Comparison of ENCODE assay signal across 11 mouse cellular contexts in genomic region chr2:61177801-61178200, GRCm38 (mm10).
"Had no signal": no experiment of that assay in that cellular context is flagged by ENCODE, and none has a peak within 500 bp of the region (broad histone marks: within the 10 kb centered on the region; RNA-seq: fewer than 3 reads in every experiment).

No protein-coding gene starts in this region.

- H3K9me3 ChIP-seq: limb, embryonic 12.5 days; liver, embryonic 13.5 days; midbrain, embryonic 10.5 days; neural tube, embryonic 12.5 days had no signal

- H3K9ac ChIP-seq: limb, embryonic 12.5 days; liver, embryonic 13.5 days; liver, postnatal 0 days; neural tube, embryonic 12.5 days had no signal

- H3K27ac ChIP-seq: layer of hippocampus, adult 2 months; limb, embryonic 12.5 days; liver, embryonic 13.5 days; midbrain, embryonic 10.5 days; neural tube, embryonic 12.5 days; stomach, postnatal 0 days had no signal

- H3K4me3 ChIP-seq: layer of hippocampus, adult 2 months; limb, embryonic 12.5 days; liver, embryonic 13.5 days; midbrain, embryonic 10.5 days; neural tube, embryonic 12.5 days had no signal

- H3K4me1 ChIP-seq: limb, embryonic 12.5 days; liver, embryonic 13.5 days had no signal

- H3K36me3 ChIP-seq: limb, embryonic 12.5 days; liver, embryonic 13.5 days; midbrain, embryonic 10.5 days; neural tube, embryonic 12.5 days had no signal

- ATAC-seq: inflammation-experienced regulatory T-cells, adult 6 months; liver, postnatal 0 days had no signal

- H3K27me3 ChIP-seq: limb, embryonic 12.5 days; liver, embryonic 13.5 days; neural tube, embryonic 12.5 days had no signal

- H3K4me2 ChIP-seq: limb, embryonic 12.5 days; liver, embryonic 13.5 days; neural tube, embryonic 12.5 days had no signal

- DNase-seq: liver; liver, embryonic 13.5 days; liver, postnatal 0 days; midbrain, embryonic 14.5 days; thymus, postnatal 4 days had no signal
